Mouse (Mus musculus): Measurements from ENCODE around the gene Olfr806.

The Olfr806 gene

GRCm38 (mm10) chr10:129741821-129742220, at the start of gene Olfr806:
TSS of gene Olfr806 (minus strand) at chr10:129741921.
- no peak for DNase-seq

GRCm38 (mm10) chr10:129778123-129778522, 36.4 kb upstream of the Olfr806 start:
- DNase-seq, result no peak

GRCm38 (mm10) chr10:129774338-129774737, 32.6 kb upstream of the Olfr806 start, which contains the start of gene Olfr809:
TSS of gene Olfr809 (plus strand) at chr10:129774638.
- no peak for DNase-seq

- DNase-seq, result no peak
Measured at GRCm38 (mm10) chr10:129765182-129765581, 23.5 kb upstream of the Olfr806 start, which contains the start of gene Olfr808. TSS of gene Olfr808 (plus strand) at chr10:129765482.

GRCm38 (mm10) chr10:129757693-129758092, 16.0 kb upstream of the Olfr806 start, which contains the start of gene Olfr807:
TSS of gene Olfr807 (minus strand) at chr10:129757793.
- DNase-seq, result no peak

- no peak for DNase-seq
Measured at GRCm38 (mm10) chr10:129729275-129729674, 12.4 kb downstream of the Olfr806 start, which contains the start of gene Olfr805. TSS of gene Olfr805 (minus strand) at chr10:129729375.

- DNase-seq, result no peak
Measured at GRCm38 (mm10) chr10:129702910-129703309, 38.8 kb downstream of the Olfr806 start, which contains the start of gene Olfr804. TSS of gene Olfr804 (plus strand) at chr10:129703210.

GRCm38 (mm10) chr10:129694186-129694585, 47.5 kb downstream of the Olfr806 start, which contains the start of gene Olfr803:
TSS of gene Olfr803 (minus strand) at chr10:129694286.
- DNase-seq, result no peak

GRCm38 (mm10) chr10:129688069-129688468, 53.7 kb downstream of the Olfr806 start, which contains the start of gene Olfr802:
TSS of gene Olfr802 (minus strand) at chr10:129688169.
- DNase-seq, result no peak
